Mouse (Mus musculus): ENCODE measurements at regions not wholly inside any gene's neighbourhood (a gene's known extent, or its start where the extent isn't known, plus 50 kb on each side); places are given as distances from the start of the nearest gene placed in this dataset.
A peak's percentile ranks its signal among the peaks of the same experiment; 100 is the strongest.

DNA sequence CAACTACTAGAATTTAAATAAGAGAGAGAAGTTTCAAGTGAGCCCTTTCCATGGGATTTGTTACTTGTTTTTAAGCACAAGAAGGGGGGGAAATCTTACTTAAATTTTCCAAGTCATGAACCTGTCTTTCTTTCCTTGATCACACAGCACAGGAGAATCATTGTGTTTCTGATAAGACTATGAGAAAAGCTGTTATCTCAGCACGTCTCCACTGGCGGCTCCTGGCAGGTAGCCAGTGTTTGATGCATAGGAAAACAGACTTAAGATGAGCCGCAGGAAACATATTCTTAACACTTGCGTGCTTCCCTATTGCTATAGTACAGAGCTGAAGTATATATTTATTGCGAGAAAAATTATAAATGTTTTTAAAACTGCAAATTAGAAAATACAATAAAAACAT is 920.3 kb downstream of the Efna5 start:
- peak; percentile 5 to 7 for DNase-seq (ENCODE audit: low spot score in 2 of 2)

DNA sequence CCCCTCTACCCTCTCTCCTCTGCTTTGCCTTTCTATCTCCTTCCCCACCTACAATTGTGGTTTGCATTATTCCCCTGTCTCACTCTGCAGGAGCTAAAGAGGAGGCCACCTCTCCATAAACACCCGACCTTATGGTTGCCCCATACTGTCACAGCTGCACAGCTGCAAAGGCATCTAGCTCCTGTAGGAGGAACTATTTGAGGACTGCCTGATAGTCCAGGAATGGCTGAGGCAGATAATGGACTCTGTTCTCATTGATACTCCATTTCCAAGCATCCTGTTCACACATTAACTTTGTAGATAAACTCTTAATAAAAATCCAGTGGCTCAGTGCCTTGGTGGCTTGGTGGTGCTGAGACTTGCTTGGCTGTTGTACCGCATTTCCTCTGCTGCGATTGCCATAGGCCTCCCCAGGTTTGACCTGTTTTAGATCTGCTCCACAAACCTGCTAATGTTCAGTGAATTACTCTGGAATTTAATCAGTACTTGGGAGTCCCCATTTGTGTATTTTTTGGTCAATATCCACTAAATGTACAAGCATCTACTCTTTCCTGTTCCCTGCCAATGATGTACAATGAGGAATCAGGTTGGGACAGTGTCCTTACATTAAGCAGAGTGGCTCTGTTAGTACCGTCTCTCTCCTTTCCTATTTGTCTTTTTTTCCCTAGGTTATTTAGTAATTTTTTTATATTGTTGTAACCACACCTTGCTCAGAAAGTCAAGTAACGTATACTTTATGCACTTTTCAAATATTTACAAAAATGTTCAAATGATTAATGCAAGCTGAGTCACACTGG is 920.9 kb downstream of the Efna5 start:
- DNase-seq (ENCODE audit: low spot score in 2 of 2) = no peak

DNA sequence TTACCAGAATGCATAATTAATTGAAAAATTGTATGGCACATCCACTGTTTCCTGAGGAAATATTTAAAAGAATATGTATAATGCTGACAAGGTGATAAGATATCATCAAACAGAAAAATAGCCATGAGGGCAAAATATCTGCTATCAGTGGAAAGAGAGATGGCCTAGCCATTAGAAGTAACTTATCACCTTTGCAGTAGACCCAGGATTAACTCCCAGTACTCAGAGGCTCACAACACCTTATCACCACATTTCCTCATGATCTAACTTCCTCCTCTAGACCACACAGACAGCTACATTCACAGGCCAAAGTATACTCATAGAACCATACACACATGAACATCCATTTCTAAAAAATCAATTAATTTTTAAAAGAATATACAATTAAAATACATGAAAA is 963.4 kb downstream of the Efna5 start:
- DNase-seq (ENCODE audit: low spot score in 2 of 2) = no peak

DNA sequence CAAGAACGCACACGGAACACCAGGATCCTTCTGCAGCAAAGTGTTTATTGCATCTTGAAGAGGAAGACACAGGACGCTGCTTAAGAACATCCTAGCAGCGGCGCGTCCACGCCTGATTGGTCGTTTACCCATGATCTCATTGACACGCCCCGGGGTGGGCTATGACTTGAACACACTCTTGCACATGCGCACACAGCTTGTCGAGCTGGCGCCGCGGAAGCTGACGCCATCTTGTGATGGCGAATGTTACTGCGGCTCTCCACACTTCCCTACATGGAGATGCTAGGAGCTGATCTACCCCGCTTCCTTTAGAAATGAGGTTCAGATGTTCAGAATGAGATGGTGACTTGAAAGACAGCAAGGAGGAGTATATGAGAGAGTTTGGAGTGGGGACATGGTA is 978.2 kb downstream of the Efna5 start:
- no peak for DNase-seq (ENCODE audit: low spot score in 2 of 2)

DNA sequence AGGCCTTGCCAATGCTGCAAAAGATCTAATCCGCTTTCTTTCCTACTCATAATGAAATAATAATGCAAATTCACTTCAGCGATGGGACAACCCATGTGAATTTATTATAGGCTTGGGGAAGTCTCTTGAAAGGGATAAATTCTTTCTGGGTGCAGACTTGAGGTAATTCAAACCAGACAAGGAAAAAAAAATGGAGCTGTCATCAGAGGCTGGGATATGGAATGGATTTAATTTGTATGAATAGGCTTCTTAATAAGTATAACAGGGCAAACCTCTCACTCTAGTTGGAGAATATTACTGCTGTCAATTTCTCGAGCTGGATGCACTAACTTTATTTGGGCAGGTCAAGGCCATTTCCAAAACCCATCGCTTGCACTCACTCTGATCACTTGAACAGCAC is 990.5 kb downstream of the Efna5 start:
- no peak for DNase-seq (ENCODE audit: low spot score in 2 of 2)

DNA sequence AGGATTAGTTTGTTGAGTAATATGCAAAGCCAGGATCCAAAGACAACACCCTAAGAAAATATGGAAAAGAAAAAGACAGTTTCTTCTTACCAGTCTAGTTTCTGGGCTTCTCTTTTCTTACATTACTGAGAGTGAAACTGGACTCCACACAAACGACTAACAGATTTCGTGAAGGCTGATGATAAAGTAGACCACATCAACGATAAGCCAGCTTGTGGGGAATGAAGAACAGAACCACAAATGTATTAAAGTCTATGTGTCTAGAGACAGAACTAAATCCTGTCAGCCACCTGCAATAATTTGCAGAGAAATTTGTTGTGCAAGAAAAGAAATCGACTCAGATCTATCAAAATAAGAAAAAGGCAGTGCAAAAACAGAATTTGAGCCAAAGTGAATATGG is 1015.0 kb downstream of the Efna5 start:
- no peak for DNase-seq (ENCODE audit: low spot score in 2 of 2)

DNA sequence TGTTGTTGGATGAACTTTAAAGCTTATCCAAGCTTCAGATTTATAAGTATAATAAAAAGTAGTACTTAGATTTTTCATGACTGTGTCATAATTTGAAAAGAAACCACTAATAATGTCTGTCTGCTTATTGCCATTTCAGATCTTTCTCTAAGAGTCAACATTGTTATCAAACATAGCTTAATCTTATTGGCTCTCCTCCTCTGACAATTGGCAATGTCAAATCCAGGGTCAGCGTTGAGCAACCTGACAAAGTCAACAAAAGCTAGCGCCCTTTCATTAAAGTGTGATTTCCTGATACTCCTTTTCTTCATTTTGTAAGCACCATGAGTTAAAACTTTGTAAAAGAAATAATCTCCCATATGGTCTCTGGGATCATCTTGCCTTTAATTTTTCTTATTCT is 1018.7 kb downstream of the Efna5 start:
- no peak for DNase-seq (ENCODE audit: low spot score in 2 of 2)

DNA sequence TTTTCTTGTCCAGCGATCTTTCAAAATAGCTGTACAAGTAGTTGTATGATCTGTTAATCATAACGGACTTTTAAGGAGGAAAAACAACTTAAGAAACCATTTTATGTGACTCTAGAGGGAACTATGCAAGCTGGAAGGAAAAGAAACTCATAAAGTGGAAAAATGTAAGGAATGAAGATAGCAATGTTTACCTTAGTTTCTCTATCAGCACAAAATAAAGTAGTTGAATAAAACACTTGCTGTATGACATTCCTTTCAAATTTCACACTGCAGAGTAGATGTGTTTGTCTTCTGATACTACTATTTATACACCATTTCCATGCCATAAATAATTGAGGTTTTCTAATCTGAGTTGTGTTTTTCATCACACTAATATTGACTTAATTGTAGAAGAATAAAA is 1043.6 kb downstream of the Efna5 start:
- no peak for DNase-seq (ENCODE audit: low spot score in 2 of 2)

DNA sequence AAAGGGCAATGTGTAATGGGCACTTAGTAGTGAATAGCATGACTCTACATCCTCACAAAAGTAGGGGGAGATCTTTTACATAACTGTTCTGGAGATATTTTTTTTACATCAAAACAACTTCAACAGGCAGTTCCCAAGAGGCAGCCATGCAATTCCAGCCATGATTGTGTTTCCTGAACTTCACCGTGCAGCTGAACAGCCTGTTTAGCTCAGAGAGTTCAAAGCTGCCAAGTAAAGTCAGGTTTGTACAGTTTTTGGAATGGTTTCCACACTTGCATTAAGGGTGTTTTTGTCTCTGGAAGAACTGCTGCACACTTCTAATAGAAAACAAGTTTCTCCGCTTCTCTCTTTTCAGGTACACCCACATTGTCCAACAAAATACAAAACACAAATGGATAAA is 1065.6 kb downstream of the Efna5 start:
- no peak for DNase-seq (ENCODE audit: low spot score in 2 of 2)

DNA sequence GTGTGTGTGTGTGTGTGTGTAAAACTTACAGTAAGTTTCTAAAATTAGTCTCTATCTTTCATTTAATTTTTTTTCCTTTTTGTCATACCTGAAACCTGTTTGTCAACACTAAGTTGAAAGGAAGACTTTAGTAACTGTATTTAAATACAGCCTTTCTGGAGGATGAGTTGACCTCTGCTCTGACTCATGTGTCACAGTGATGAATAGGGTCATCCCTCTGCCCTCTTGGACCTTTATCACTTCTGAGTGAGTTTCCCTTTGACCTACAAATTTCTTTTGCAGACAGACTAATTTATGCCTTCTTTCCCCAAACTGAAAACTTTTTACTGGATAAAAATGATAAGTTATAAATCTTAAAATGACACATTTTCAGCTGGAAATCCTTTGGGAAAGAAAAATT is 1112.8 kb downstream of the Efna5 start:
- DNase-seq (ENCODE audit: low spot score in 2 of 2) = no peak

DNA sequence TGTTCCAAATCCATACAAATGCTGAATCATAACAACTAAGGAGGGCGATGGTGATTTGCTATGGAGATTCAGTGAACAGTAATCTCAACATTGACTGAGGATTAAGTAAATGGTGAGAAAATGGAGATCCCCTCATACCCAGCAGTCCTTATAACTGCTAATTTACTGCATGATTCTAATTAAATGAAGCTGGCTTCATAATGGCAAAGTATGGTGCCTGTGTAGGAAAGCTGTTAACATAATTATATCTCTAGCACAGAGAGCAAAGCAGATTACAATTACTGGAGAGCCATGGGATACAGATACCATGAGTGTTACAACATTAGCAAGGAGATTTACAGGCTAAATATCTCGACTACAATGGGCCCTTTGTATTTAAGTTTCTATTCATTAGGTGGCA is 1116.0 kb downstream of the Efna5 start:
- DNase-seq (ENCODE audit: low spot score in 2 of 2) = no peak
